Mouse (Mus musculus): ENCODE data around the gene Iqschfp. TPM values are rescaled to one million over a fixed set of nuclear protein-coding genes. Genes with fewer than 3 reads are reported as not detected.

The Iqschfp gene
- polyA plus RNA-seq (2015; fragmentation: Nextera tagmentation; extraction: Ambion mirVana) = not detected in 2 replicates

GRCm38 (mm10) chr3:67892026-67892705, at the start of gene Iqschfp, which contains the start of gene Iqcj:
Iqschfp (plus strand) TSS chr3:67892232.
Iqcj (plus strand) TSS chr3:67892220.

GRCm38 (mm10) chr3:68064731-68065130, 172.7 kb downstream of the Iqschfp start, which contains the start of gene Schip1:
Schip1 (plus strand) TSS chr3:68064802.

Other genes starting within 250 kb of the Iqschfp start
- gene Iqcj, start within 50 bp of the Iqschfp start, polyA plus RNA-seq (2015; fragmentation: Nextera tagmentation; extraction: Ambion mirVana) = not detected in 2 replicates
- 122 and 151 TPM in 2 replicates for gene Schip1, start 172.6 kb downstream of the Iqschfp start, polyA plus RNA-seq (2015; fragmentation: Nextera tagmentation; extraction: Ambion mirVana)